Mouse (Mus musculus) ovary, adult 18-20 months (tissue): ENCODE data around the gene Slc7a15.
"Not testable (repeated sequence)": the region's sequence is repeated elsewhere in the genome, so short reads cannot be mapped to it uniquely, and the experiment has no call there.

Source experiments
- DNase-seq: peaks from one replicate; pipeline ENCODE4 v3.0.0; 2022; ENCODE audit warnings: low spot score, mixed read lengths

Gene Slc7a15

GRCm38 (mm10) chr12:8559876-8560275 lies 39.0 kb downstream of the Slc7a15 start:
- not testable (repeated sequence) for DNase-seq

GRCm38 (mm10) chr12:8556189-8556588 lies 42.7 kb downstream of the Slc7a15 start:
- DNase-seq: no peak

- no peak for DNase-seq
Observed at GRCm38 (mm10) chr12:8555419-8555818, 43.4 kb downstream of the Slc7a15 start.

- DNase-seq: peak; percentile 47
Observed at GRCm38 (mm10) chr12:8547357-8547756, 51.5 kb downstream of the Slc7a15 start.

GRCm38 (mm10) chr12:8546801-8547200 lies 52.1 kb downstream of the Slc7a15 start:
- DNase-seq: no peak

GRCm38 (mm10) chr12:8545066-8545610 lies 53.7 kb downstream of the Slc7a15 start:
- DNase-seq: no peak

- DNase-seq: no peak
Observed at GRCm38 (mm10) chr12:8542371-8542770, 56.5 kb downstream of the Slc7a15 start.

- DNase-seq: no peak
Observed at GRCm38 (mm10) chr12:8539471-8539870, 59.4 kb downstream of the Slc7a15 start.

- no peak for DNase-seq
Observed at GRCm38 (mm10) chr12:8537291-8537690, 61.6 kb downstream of the Slc7a15 start.

- no peak for DNase-seq
Observed at GRCm38 (mm10) chr12:8536221-8536965, 62.5 kb downstream of the Slc7a15 start.

GRCm38 (mm10) chr12:8535596-8535995 lies 63.3 kb downstream of the Slc7a15 start:
- DNase-seq: no peak

- DNase-seq: no peak
Observed at GRCm38 (mm10) chr12:8534915-8535314, 64.0 kb downstream of the Slc7a15 start.

GRCm38 (mm10) chr12:8527770-8528169 lies 71.1 kb downstream of the Slc7a15 start:
- no peak for DNase-seq

GRCm38 (mm10) chr12:8527175-8527574 lies 71.7 kb downstream of the Slc7a15 start:
- no peak for DNase-seq

- no peak for DNase-seq
Observed at GRCm38 (mm10) chr12:8524062-8524461, 74.8 kb downstream of the Slc7a15 start.

- DNase-seq: no peak
Observed at GRCm38 (mm10) chr12:8522711-8523110, 76.2 kb downstream of the Slc7a15 start.

- DNase-seq: peak; percentile 59
Observed at GRCm38 (mm10) chr12:8521375-8522047, 77.4 kb downstream of the Slc7a15 start.

GRCm38 (mm10) chr12:8519431-8520160 lies 79.3 kb downstream of the Slc7a15 start:
- no peak for DNase-seq

- peak; percentile 22 for DNase-seq
Observed at GRCm38 (mm10) chr12:8511037-8511882, 87.6 kb downstream of the Slc7a15 start.

- DNase-seq: no peak
Observed at GRCm38 (mm10) chr12:8510317-8510988, 88.4 kb downstream of the Slc7a15 start.

GRCm38 (mm10) chr12:8509693-8510092 lies 89.2 kb downstream of the Slc7a15 start:
- no peak for DNase-seq
